Mouse (Mus musculus) liver, adult 2 months (tissue): ENCODE measurements around the gene Fgfr2. TPM values are rescaled to one million over a fixed set of nuclear protein-coding genes. Genes with fewer than 3 reads are reported as not detected.
A peak's percentile ranks its signal among the peaks of the same experiment; 100 is the strongest.

Experiments
- DNase-seq: peaks from one replicate; pipeline ENCODE4 v3.0.0-alpha.2; 2011; ENCODE audit warnings: low read depth, low spot score; ENCODE audit errors: extremely low read depth
- H3K27ac ChIP-seq: fragments of 200-500 bp; replicated peaks from 2 replicates; pipeline ENCODE4 v1.5.1; 2012; ENCODE audit warnings: low read depth, mild to moderate bottlenecking, control low read depth, inconsistent platforms, low read length; ENCODE audit not compliant: insufficient read depth
- H3K27me3 ChIP-seq: fragments of 200-500 bp; 2 replicates; pipeline ENCODE4 v1.6.1; 2012; ENCODE audit warnings: mild to moderate bottlenecking, moderate library complexity, low read length, inconsistent platforms; ENCODE audit not compliant: control insufficient read depth, insufficient read depth
- H3K36me3 ChIP-seq: fragments of 200-500 bp; 2 replicates; pipeline ENCODE4 v1.6.1; 2012; ENCODE audit warnings: low read length, inconsistent platforms; ENCODE audit not compliant: control insufficient read depth, insufficient read depth
- H3K4me1 ChIP-seq: fragments of 200-500 bp; 2 replicates; pipeline ENCODE4 v1.6.1; 2011; ENCODE audit warnings: low read length; ENCODE audit not compliant: control insufficient read depth, insufficient read depth
- H3K4me3 ChIP-seq: fragments of 200-500 bp; 2 replicates; pipeline ENCODE4 v1.5.1; 2011; ENCODE audit warnings: low read depth, mild to moderate bottlenecking, control low read depth, low read length, moderate library complexity; ENCODE audit not compliant: insufficient read depth
- H3K79me2 ChIP-seq: fragments of 200-500 bp; 2 replicates; pipeline ENCODE4 v1.6.1; 2012; ENCODE audit warnings: inconsistent platforms, mild to moderate bottlenecking, low read length, moderate library complexity; ENCODE audit not compliant: control insufficient read depth, insufficient read depth
- H3K9ac ChIP-seq: fragments of 200-500 bp; 2 replicates; pipeline ENCODE4 v1.6.1; 2012; ENCODE audit warnings: low read depth, mild to moderate bottlenecking, control low read depth, inconsistent platforms, low read length
- CTCF ChIP-seq: fragments of 200-500 bp; IDR thresholded peaks from 2 replicates; pipeline ENCODE4 v1.5.1; 2011; ENCODE audit warnings: low read depth, low read length, control low read depth
- POLR2A ChIP-seq: fragments of 200-500 bp; IDR thresholded peaks from 2 replicates; pipeline ENCODE4 v1.6.1; 2011; ENCODE audit warnings: low read length, control low read depth; ENCODE audit not compliant: insufficient read depth; ENCODE audit errors: extremely low read depth
- WGBS: fragments of 180-500 bp; shearing (Covaris S2); methylation state at CpG from one replicate; pipeline ENCODE4 v1.1.7; 2018; 5-methylcytosine and 5-hydroxymethylcytosine counted together
- polyA plus RNA-seq: library from polyadenylated mRNA; depleted of rRNA; stranded (reverse); fragments of >200 nt; gene quantifications from 2 replicates; pipeline ENCODE4 v1.2.3, GENCODE M21; 2012
- total RNA-seq: library from RNA; depleted of rRNA; stranded (reverse); fragments of >200 nt; gene quantifications from 2 replicates; pipeline ENCODE4 v1.2.3, GENCODE M21; 2014

The Fgfr2 gene
- total and polyA plus RNA-seq, 2 experiments: 16.7 to 35.2 TPM

GRCm38 (mm10) chr7:132790447-132791219 is 332.5 kb downstream of the Fgfr2 start:
- no peak overlapping the region for H3K4me3 ChIP-seq
- peaks cover 30% of the 10 kb centered on the region for H3K79me2 ChIP-seq
- no peaks in the 10 kb centered on the region for H3K36me3 ChIP-seq
- 91% methylated on average over 14 of the region's 14 CpGs for WGBS
- no peak for DNase-seq
- TF ChIP-seq CTCF: no peak
- TF ChIP-seq POLR2A: no peak
- H3K9ac ChIP-seq: no peak overlapping the region
- peaks cover 13% of the 10 kb centered on the region for H3K4me1 ChIP-seq
- no peaks in the 10 kb centered on the region for H3K27me3 ChIP-seq
- no peak overlapping the region for H3K27ac ChIP-seq

GRCm38 (mm10) chr7:132788826-132789225 is 334.3 kb downstream of the Fgfr2 start:
- no peak overlapping the region for H3K27ac ChIP-seq
- peaks cover 29% of the 10 kb centered on the region for H3K79me2 ChIP-seq
- H3K27me3 ChIP-seq: no peaks in the 10 kb centered on the region
- H3K4me1 ChIP-seq: peaks cover 15% of the 10 kb centered on the region
- no peak for DNase-seq
- no peaks in the 10 kb centered on the region for H3K36me3 ChIP-seq
- WGBS: 85% methylated on average over 13 of the region's 13 CpGs
- no peak for TF ChIP-seq POLR2A
- TF ChIP-seq CTCF: no peak
- H3K4me3 ChIP-seq: no peak overlapping the region
- H3K9ac ChIP-seq: no peak overlapping the region

GRCm38 (mm10) chr7:132787496-132788190 is 335.5 kb downstream of the Fgfr2 start:
- no peak overlapping the region for H3K27ac ChIP-seq
- no peak overlapping the region for H3K9ac ChIP-seq
- H3K27me3 ChIP-seq: no peaks in the 10 kb centered on the region
- peaks cover 24% of the 10 kb centered on the region for H3K79me2 ChIP-seq
- 87% methylated on average over 4 of the region's 4 CpGs for WGBS
- peaks cover 21% of the 10 kb centered on the region for H3K4me1 ChIP-seq
- H3K36me3 ChIP-seq: no peaks in the 10 kb centered on the region
- no peak overlapping the region for H3K4me3 ChIP-seq
- DNase-seq: no peak
- no peak for TF ChIP-seq POLR2A

- peaks cover 21% of the 10 kb centered on the region for H3K4me1 ChIP-seq
- no peak overlapping the region for H3K9ac ChIP-seq
- H3K27ac ChIP-seq: peak overlapping the region; percentile 10; the same call in 1 of the 2 replicates
- 68% methylated on average over 4 of the region's 4 CpGs for WGBS
- peaks cover 18% of the 10 kb centered on the region for H3K79me2 ChIP-seq
- peak; percentile 38 for DNase-seq
- no peak overlapping the region for H3K4me3 ChIP-seq
- H3K36me3 ChIP-seq: no peaks in the 10 kb centered on the region
- no peaks in the 10 kb centered on the region for H3K27me3 ChIP-seq
- TF ChIP-seq CTCF (no peak), POLR2A (no peak)
Observed at GRCm38 (mm10) chr7:132787022-132787421, 336.1 kb downstream of the Fgfr2 start.

GRCm38 (mm10) chr7:132786522-132786921 is 336.6 kb downstream of the Fgfr2 start:
- Histone ChIP-seq H3K4me1 (peaks cover 21% of the 10 kb centered on the region), H3K27ac (peak overlapping the region; percentile 10), H3K4me3 (no peak overlapping the region), H3K79me2 (peaks cover 16% of the 10 kb centered on the region; the same call in 1 of the 2 replicates), H3K9ac (no peak overlapping the region), H3K36me3 (no peaks in the 10 kb centered on the region), H3K27me3 (no peaks in the 10 kb centered on the region)
- TF ChIP-seq POLR2A (no peak), CTCF (no peak)
- no peak for DNase-seq
- WGBS: 78% methylated on average over 4 of the region's 4 CpGs
